Mouse (Mus musculus) embryo, embryonic 11.5 days (tissue): ENCODE results near the gene Abi1.
"Not testable (repeated sequence)": the region's sequence is repeated elsewhere in the genome, so short reads cannot be mapped to it uniquely, and the experiment has no call there.

Experiments
- DNase-seq: peaks from one replicate; pipeline ENCODE4 v3.0.0-alpha.2; 2012; ENCODE audit warnings: low read depth, low spot score

The Abi1 gene

GRCm38 (mm10) chr2:23034692-23035435 is 5.2 kb downstream of the Abi1 start:
- no peak for DNase-seq

GRCm38 (mm10) chr2:23030631-23031030 is 9.4 kb downstream of the Abi1 start:
- no peak for DNase-seq

GRCm38 (mm10) chr2:23028826-23029225 is 11.2 kb downstream of the Abi1 start:
- DNase-seq = no peak

DNA sequence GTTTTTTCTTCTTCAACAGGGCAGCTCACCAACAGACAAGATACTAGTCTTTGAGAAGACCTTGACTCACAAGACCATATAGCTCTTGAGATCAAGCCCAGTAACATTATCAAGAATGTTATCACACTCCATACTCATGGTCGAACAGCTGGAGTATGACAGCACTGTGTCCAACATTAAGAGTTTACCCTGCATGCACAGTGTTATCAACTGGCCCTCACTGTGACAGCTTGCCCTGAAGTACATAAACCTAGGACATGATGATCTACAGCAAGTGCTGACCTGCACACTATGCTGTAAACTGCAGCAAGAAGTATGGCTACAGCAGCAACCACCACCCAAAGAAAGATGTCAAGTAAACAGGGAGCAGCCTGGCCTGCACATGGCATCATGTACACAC is 13.7 kb downstream of the Abi1 start:
- no peak for DNase-seq

DNA sequence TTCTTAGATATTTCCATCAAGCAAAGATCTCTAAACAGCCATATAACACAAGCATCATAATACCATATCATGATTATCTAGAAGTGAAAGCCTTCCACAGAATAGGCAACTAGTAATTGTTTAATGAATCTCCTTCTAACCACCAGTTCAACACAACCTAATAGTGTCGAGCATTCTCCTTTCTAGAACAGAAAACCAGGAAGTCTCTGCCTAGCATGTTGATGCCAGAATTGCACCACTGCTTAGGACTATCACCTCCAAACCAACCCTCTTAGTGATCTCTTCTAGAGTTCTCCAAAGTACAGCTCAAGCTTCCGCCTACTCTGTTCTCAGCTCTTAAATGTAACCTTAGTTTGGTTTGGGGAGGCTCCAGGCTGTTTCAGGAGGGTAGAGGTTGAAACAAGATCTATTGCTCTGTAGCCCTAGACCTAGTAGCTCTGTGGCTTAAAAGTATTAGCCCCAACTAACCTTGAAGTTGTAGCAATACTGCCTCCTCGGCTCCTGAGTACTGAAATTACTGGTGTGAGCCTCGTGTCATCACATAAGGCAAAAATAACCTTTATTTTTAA is 16.2 kb downstream of the Abi1 start:
- DNase-seq = no peak

- no peak for DNase-seq
Observed at GRCm38 (mm10) chr2:23023023-23023422, 17.0 kb downstream of the Abi1 start.

GRCm38 (mm10) chr2:23021721-23022120 is 18.3 kb downstream of the Abi1 start:
- no peak for DNase-seq

DNA sequence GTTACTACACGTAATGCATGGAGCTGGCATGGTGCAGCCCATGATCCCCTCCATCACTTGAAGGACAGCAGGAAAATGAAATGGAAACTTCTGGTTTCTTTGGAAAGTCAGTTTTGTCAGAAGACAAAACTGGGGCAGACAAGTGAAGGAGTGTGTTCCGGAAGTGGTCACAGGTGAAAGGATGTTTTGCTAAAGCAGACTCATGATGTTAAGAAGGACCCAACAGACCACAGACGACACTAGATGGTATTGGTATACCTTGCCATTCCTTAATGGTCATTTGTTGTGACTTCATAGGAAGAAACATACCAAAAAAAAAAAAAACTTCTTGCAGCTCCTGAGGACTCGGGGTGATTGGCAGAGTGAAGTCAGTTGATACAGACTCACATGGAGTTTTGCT is 18.7 kb downstream of the Abi1 start:
- DNase-seq = no peak

DNA sequence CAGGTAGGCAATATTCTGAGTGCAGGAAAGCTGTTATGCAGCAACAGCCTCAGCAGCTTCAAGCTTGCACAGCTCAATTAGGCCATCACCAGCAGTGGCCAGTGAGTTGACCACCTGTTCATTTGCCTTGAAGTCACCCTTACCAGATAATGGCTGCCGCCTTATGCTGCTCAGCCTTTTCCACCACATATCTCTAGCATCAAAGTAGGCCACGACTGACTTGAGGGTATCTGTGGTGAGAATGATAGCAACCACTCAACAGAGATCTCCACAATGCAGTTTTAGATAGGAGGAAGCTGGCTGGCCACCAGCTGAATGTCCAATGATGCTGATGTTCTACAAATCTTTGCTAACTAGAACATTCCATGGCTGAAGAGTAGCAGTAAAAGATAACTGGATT is 20.9 kb downstream of the Abi1 start:
- no peak for DNase-seq

DNA sequence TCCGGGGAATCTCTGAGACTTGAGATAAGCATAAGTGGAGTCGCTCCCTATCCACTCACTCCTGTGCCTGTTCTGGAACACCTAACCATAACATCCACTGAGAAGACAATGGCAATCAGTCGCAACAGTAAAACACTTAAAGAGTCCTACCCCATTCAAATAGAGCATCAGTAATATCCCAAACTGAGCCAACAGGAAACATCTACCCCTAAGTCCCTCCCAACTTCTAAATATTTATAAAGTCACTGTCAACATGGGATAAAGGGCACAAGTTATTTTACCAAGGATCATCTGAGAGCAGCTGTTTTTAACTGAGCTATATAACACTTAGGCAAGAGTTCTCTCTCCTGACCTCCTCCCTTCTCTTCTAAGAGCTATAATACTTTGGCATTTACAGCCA is 23.9 kb downstream of the Abi1 start:
- no peak for DNase-seq

DNA sequence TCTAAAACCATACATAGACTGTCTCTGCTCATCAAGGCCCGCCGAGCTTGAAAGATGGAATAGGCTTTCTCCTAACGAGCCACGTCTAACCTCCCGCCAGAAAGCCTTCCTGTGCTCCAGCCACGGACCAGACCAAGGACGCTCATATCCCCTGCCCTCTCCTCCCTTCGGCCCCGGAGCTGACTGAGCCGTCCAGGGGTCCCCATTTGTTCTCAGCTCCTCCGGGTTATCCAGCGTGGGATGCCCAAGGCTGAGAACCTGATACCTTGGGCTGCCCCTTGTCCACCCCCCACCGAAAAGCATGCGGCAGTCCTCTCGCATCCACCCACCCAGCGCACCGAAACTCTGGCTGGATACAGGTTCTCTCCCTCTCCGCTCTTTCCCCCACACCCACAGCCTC is 24.7 kb downstream of the Abi1 start:
- DNase-seq = no peak

GRCm38 (mm10) chr2:23014935-23015334 is 25.1 kb downstream of the Abi1 start:
- DNase-seq = not testable (repeated sequence)

GRCm38 (mm10) chr2:23008256-23008655 is 31.8 kb downstream of the Abi1 start:
- no peak for DNase-seq

- no peak for DNase-seq
Observed at GRCm38 (mm10) chr2:23007577-23007976, 32.5 kb downstream of the Abi1 start.

- no peak for DNase-seq
Observed at GRCm38 (mm10) chr2:23007149-23007548, 32.9 kb downstream of the Abi1 start.

GRCm38 (mm10) chr2:23006219-23006618 is 33.8 kb downstream of the Abi1 start:
- DNase-seq = no peak

- no peak for DNase-seq
Observed at GRCm38 (mm10) chr2:23002637-23003036, 37.4 kb downstream of the Abi1 start.

- DNase-seq = no peak
Observed at GRCm38 (mm10) chr2:22999620-23000019, 40.4 kb downstream of the Abi1 start.

DNA sequence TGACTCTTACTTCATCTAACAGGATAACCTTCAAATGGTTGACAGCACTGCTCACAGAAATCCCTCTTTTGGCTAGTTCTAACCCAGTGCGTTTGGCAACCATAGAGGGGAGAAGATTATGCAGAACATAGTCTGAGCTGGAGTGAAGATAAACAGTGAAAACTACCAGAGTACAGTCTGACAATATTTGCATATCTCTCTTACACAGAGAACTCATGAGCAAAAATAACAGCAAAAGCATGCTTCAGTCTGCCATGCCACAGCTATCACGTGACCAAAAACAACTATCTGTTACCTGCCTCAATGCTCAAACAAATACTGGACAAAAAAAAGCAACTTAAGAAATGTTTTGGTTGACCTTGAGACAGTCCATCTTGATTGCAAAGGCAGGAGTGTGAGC is 41.2 kb downstream of the Abi1 start:
- no peak for DNase-seq

GRCm38 (mm10) chr2:22998015-22998414 is 42.0 kb downstream of the Abi1 start:
- no peak for DNase-seq

GRCm38 (mm10) chr2:22996071-22996470 is 44.0 kb downstream of the Abi1 start:
- DNase-seq = no peak

GRCm38 (mm10) chr2:22985973-22986657 is 53.9 kb downstream of the Abi1 start:
- no peak for DNase-seq

DNA sequence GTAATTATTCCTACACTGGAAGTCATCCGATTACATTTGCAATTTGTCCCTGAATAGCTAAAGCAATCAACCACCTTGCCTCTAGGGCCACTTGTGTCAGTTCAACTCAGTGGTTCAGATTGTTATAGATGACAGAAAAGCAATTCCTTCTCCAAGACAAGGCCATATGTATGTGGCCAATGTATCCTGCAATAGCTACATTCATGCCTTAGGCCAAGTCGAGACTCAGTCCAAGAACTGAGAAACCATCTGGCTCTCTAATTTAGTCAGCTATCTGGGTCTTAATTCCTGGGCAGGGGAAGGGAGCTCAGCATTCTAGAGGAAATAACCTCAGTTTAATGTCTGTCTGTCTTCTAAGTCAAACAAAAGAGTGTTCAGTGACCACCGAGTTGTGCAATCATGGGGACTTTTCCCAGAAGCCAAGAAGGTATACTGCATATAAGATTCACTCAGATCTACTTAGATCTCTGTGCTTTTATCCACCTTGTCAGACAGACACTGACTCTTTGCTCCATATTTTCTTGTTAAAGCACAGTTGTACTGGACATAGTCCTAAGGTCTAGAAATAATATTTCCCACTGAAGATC is 62.6 kb downstream of the Abi1 start:
- DNase-seq = no peak
